Mouse (Mus musculus): ENCODE results near the gene Ddx60. TPM values are rescaled to one million over a fixed set of nuclear protein-coding genes. Genes with fewer than 3 reads are reported as not detected.

Ddx60 gene
- total RNA-seq, 2 experiments from 2014 or later = 1.6 to 2.1 TPM

- peak in 1 of 2 experiments; percentile 8 for DNase-seq (ENCODE audit: low spot score in 2 of 2)
Measured at GRCm38 (mm10) chr8:61985703-61986475, 58.0 kb downstream of the Ddx60 start.

GRCm38 (mm10) chr8:61989464-61989863, 61.6 kb downstream of the Ddx60 start:
- DNase-seq (ENCODE audit: low spot score in 2 of 2) = no peak

- no peak for DNase-seq (ENCODE audit: low spot score in 2 of 2)
Measured at GRCm38 (mm10) chr8:61992796-61993195, 64.9 kb downstream of the Ddx60 start.

- DNase-seq (ENCODE audit: low spot score in 2 of 2) = no peak
Measured at GRCm38 (mm10) chr8:61997125-61997524, 69.2 kb downstream of the Ddx60 start.

GRCm38 (mm10) chr8:62014166-62014565, 86.3 kb downstream of the Ddx60 start:
- no peak for DNase-seq (ENCODE audit: low spot score in 2 of 2)

GRCm38 (mm10) chr8:62014582-62014981, 86.7 kb downstream of the Ddx60 start:
- no peak for DNase-seq (ENCODE audit: low spot score in 2 of 2)

GRCm38 (mm10) chr8:62034351-62034750, 106.5 kb downstream of the Ddx60 start:
- no peak for DNase-seq (ENCODE audit: low spot score in 2 of 2)

- no peak for DNase-seq (ENCODE audit: low spot score in 2 of 2)
Measured at GRCm38 (mm10) chr8:62046809-62047208, 118.9 kb downstream of the Ddx60 start.

GRCm38 (mm10) chr8:62060357-62060756, 132.5 kb downstream of the Ddx60 start:
- DNase-seq (ENCODE audit: low spot score in 2 of 2) = no peak

GRCm38 (mm10) chr8:62068305-62068704, 140.4 kb downstream of the Ddx60 start:
- DNase-seq (ENCODE audit: low spot score in 2 of 2) = no peak

- no peak for DNase-seq (ENCODE audit: low spot score in 2 of 2)
Measured at GRCm38 (mm10) chr8:62080195-62080802, 152.4 kb downstream of the Ddx60 start.

GRCm38 (mm10) chr8:62081804-62082203, 153.9 kb downstream of the Ddx60 start:
- DNase-seq (ENCODE audit: low spot score in 2 of 2) = no peak

Other genes starting within 250 kb of the Ddx60 start
- 100 to 1,000 TPM; 151 to 156 TPM for gene Palld, start 25.4 kb upstream of the Ddx60 start, total RNA-seq (2021)
- not detected for gene Anxa10, start 195.1 kb downstream of the Ddx60 start, total RNA-seq (2021)

Data from gastrocnemius, postnatal 4 days (tissue).